Mouse (Mus musculus): ENCODE data around the gene Adgrd1. TPM values are rescaled to one million over a fixed set of nuclear protein-coding genes. Genes with fewer than 3 reads are reported as not detected.

The Adgrd1 gene
- polyA plus RNA-seq, 1 experiment from 2014 or later: 0.09 TPM

Other genes starting within 250 kb of the Adgrd1 start
- gene Rimbp2, start 143.3 kb upstream of the Adgrd1 start, polyA plus RNA-seq (2016; fragmentation: Nextera tagmentation; extraction: Ambion mirVana): 0.42 and 0.76 TPM in 2 replicates
- 26.5 and 26.6 TPM in 2 replicates for gene Stx2, start 88.2 kb upstream of the Adgrd1 start, polyA plus RNA-seq (2016; fragmentation: Nextera tagmentation; extraction: Ambion mirVana)
- gene Ran, start 76.7 kb upstream of the Adgrd1 start, polyA plus RNA-seq (2016; fragmentation: Nextera tagmentation; extraction: Ambion mirVana): 965 and 1,091 TPM in 2 replicates